Mouse (Mus musculus) stomach, embryonic 16.5 days (tissue): ENCODE measurements at regions not wholly inside any gene's neighbourhood (a gene's known extent, or its start where the extent isn't known, plus 50 kb on each side); places are given as distances from the start of the nearest gene placed in this dataset.

ENCODE experiments used
- ATAC-seq: fragments of 200-750 bp; cut with Nextera tagmentation; 2 replicates; pipeline ENCODE4 v1.8.0; 2017; ENCODE audit warnings: moderate number of reproducible peaks, moderate TSS enrichment; ENCODE audit not compliant: insufficient read depth, low FRiP score
- H3K27ac ChIP-seq: fragments of 300-500 bp; sonication (generic); 2 replicates; pipeline ENCODE4 v1.5.1; 2014; ENCODE audit warnings: low read length
- H3K27me3 ChIP-seq: fragments of 300-500 bp; sonication (generic); 2 replicates; pipeline ENCODE4 v1.6.1; 2014; ENCODE audit warnings: low read length, control low read depth, mixed read lengths; ENCODE audit not compliant: control insufficient read depth, insufficient read depth
- H3K36me3 ChIP-seq: fragments of 300-500 bp; sonication (generic); 2 replicates; pipeline ENCODE4 v1.6.1; 2014; ENCODE audit warnings: low read length; ENCODE audit not compliant: control insufficient read depth, insufficient read depth
- H3K4me1 ChIP-seq: fragments of 300-500 bp; sonication (generic); 2 replicates; pipeline ENCODE4 v1.6.1; 2014; ENCODE audit warnings: low read length, control low read depth, mixed read lengths; ENCODE audit not compliant: control insufficient read depth, insufficient read depth
- H3K4me2 ChIP-seq: fragments of 300-500 bp; sonication (generic); 2 replicates; pipeline ENCODE4 v1.6.1; 2014; ENCODE audit warnings: low read depth, low read length, mixed read lengths
- H3K4me3 ChIP-seq: fragments of 300-500 bp; sonication (generic); replicated peaks from 2 replicates; pipeline ENCODE4 v1.5.1; 2014; ENCODE audit warnings: mild to moderate bottlenecking, low read length
- H3K9ac ChIP-seq: fragments of 300-500 bp; sonication (generic); 2 replicates; pipeline ENCODE4 v1.6.1; 2014; ENCODE audit warnings: low read length
- H3K9me3 ChIP-seq: fragments of 300-500 bp; sonication (generic); replicated peaks from 2 replicates; pipeline ENCODE4 v1.6.1; 2016; ENCODE audit warnings: low read length, control low read depth; ENCODE audit not compliant: control insufficient read depth
- WGBS: fragments of 180-500 bp; shearing (Covaris S2); extraction: QIAGEN DNeasy Blood & Tissue Kit; methylation state at CpG from one replicate; pipeline ENCODE4 v1.1.7; 2014; 5-methylcytosine and 5-hydroxymethylcytosine counted together

GRCm38 (mm10) chr8:30532862-30533500 lies 2895.5 kb upstream of the 5930422O12Rik start:
- no peak for ATAC-seq
- no peak overlapping the region for H3K4me2 ChIP-seq
- 41% methylated on average over 3 of the region's 3 CpGs for WGBS

DNA sequence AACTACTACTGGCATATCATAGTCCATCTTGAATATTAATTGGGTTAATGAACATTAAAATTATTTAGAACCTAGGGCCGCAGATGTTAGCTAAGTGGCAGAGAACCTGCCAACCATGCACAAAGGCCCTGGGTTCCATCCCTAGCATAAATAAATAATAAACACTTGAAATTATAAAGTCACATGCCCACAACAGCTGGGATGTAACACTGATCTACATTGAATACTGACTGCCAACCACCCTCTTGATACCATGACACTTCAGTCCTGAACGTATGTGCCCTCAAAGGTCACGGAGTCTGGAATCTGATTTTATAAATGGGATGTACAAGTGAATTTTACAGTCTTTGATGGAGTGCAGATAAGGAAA lies 2895.0 kb upstream of the 5930422O12Rik start:
- 75% methylated on average over 3 of the region's 3 CpGs for WGBS
- Histone ChIP-seq H3K9ac (no peak overlapping the region), H3K36me3 (no peaks in the 10 kb centered on the region), H3K9me3 (no peaks in the 10 kb centered on the region), H3K4me2 (no peak overlapping the region), H3K4me3 (no peak overlapping the region), H3K4me1 (no peaks in the 10 kb centered on the region), H3K27me3 (no peaks in the 10 kb centered on the region), H3K27ac (no peak overlapping the region)
- no peak for ATAC-seq

More at GRCm38 (mm10) chr8:30532862-30533500, 2895.5 kb upstream of the 5930422O12Rik start:
- Histone ChIP-seq H3K36me3 (no peaks in the 10 kb centered on the region), H3K27me3 (no peaks in the 10 kb centered on the region), H3K4me1 (no peaks in the 10 kb centered on the region), H3K9ac (no peak overlapping the region), H3K4me3 (no peak overlapping the region), H3K9me3 (no peaks in the 10 kb centered on the region), H3K27ac (no peak overlapping the region)

DNA sequence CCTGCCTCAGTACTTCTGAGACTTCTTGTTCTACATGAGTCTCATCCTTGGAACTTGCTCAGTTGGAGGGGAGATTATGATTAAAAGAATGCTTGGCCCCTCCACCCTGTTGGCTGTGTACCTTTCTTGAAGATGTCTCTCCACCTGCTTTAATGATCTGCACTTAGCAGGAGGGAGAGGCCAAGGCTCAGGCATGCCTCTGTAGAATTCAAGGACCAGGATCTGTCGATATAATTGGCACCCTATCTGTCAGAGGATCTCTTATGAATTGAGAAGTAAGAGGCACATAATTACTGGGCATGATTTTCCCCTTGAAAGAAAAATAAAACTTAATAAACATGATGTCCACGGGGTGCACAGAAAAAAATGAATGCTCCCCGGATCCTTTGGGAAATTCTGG lies 2893.1 kb upstream of the 5930422O12Rik start:
- Histone ChIP-seq H3K9me3 (no peaks in the 10 kb centered on the region), H3K36me3 (no peaks in the 10 kb centered on the region), H3K4me2 (no peak overlapping the region), H3K4me3 (no peak overlapping the region), H3K27me3 (no peaks in the 10 kb centered on the region), H3K4me1 (no peaks in the 10 kb centered on the region), H3K9ac (no peak overlapping the region), H3K27ac (no peak overlapping the region)
- ATAC-seq, result no peak
- WGBS, result 67% methylated on average over 3 of the region's 3 CpGs

DNA sequence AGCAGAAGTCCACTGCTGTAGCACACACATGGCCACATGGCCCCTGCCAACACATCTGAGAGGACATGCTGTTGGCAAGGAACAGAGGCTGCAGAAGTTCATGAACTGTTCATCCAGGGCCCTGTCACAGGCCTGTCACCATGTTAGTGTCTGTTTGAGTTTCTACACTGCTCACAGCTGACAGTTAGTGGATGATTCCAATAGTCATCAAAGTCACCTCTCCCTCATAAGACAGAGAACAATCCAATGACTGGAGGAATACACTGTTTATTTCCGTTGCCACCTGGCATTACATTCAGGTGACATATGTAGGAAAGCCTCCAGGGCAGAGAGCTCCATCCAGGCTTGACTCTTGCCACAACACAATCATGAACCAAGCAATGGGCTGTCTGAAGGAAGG lies 2886.3 kb upstream of the 5930422O12Rik start:
- WGBS, result 72% methylated on average over 1 of the region's 1 CpGs
- no peaks in the 10 kb centered on the region for H3K9me3 ChIP-seq

DNA sequence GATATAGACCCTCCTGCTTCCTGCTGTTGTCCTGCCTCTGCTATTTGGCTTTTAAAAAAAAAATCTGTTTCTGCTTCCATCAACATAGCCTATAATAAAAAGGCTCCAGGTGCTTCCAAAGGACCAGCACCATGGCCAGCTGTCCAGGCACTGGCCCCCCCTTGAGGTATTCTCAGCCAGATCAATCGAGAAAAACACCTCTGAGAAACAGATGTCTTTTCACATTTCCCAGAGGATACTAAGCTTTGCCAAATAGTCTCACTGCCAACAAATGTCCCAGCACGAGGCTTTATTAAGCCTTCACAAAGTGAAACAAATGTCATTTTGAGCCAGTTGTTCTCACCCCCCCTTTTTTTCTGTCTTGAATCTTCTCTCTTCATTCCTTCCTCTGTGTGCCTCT lies 2880.7 kb upstream of the 5930422O12Rik start:
- Histone ChIP-seq H3K27me3 (no peaks in the 10 kb centered on the region), H3K9me3 (no peaks in the 10 kb centered on the region), H3K27ac (no peak overlapping the region), H3K9ac (no peak overlapping the region), H3K36me3 (no peaks in the 10 kb centered on the region), H3K4me1 (peaks cover 3% of the 10 kb centered on the region; the same call in 1 of the 2 replicates), H3K4me2 (no peak overlapping the region), H3K4me3 (no peak overlapping the region)
- no peak for ATAC-seq
- WGBS, result 25% methylated on average over 2 of the region's 2 CpGs

More for the DNA sequence above, 2886.3 kb upstream of the 5930422O12Rik start:
- no peak for ATAC-seq
- no peaks in the 10 kb centered on the region for H3K36me3 ChIP-seq
- H3K4me3 ChIP-seq, result no peak overlapping the region
- H3K27ac ChIP-seq, result no peak overlapping the region
- H3K9ac ChIP-seq, result no peak overlapping the region
- H3K4me1 ChIP-seq, result no peaks in the 10 kb centered on the region
- H3K27me3 ChIP-seq, result no peaks in the 10 kb centered on the region
- no peak overlapping the region for H3K4me2 ChIP-seq

DNA sequence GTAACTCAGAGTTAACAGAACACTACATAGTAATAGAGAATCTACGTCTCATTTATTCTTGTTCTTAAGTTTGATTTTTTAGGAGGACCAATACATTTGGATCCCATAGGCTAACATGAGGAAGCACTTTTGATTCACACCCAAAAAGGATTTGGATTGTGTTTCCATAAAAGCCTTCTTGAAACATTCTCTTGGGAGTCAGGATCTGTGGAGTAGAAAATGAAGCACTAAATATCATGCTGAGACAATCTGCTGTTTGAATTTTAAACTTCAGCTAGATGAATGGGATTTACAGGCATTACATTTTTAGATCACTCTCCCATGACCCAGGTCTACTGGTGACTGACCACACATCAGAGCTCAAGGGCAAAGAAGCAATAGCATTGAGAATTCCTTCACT lies 2877.5 kb upstream of the 5930422O12Rik start:
- 46% methylated on average over 1 of the region's 1 CpGs for WGBS
- Histone ChIP-seq H3K9me3 (no peaks in the 10 kb centered on the region), H3K27me3 (no peaks in the 10 kb centered on the region), H3K9ac (no peak overlapping the region), H3K27ac (no peak overlapping the region), H3K4me1 (peaks cover 3% of the 10 kb centered on the region; the same call in 1 of the 2 replicates), H3K4me3 (no peak overlapping the region), H3K36me3 (no peaks in the 10 kb centered on the region), H3K4me2 (no peak overlapping the region)
- no peak for ATAC-seq

GRCm38 (mm10) chr8:30557429-30557828 lies 2871.1 kb upstream of the 5930422O12Rik start:
- Histone ChIP-seq H3K27ac (no peak overlapping the region), H3K4me2 (no peak overlapping the region), H3K4me1 (no peaks in the 10 kb centered on the region), H3K36me3 (no peaks in the 10 kb centered on the region), H3K9me3 (no peaks in the 10 kb centered on the region), H3K9ac (no peak overlapping the region), H3K27me3 (no peaks in the 10 kb centered on the region), H3K4me3 (no peak overlapping the region)
- ATAC-seq, result no peak

- H3K9me3 ChIP-seq, result no peaks in the 10 kb centered on the region
- no peak overlapping the region for H3K27ac ChIP-seq
- no peaks in the 10 kb centered on the region for H3K27me3 ChIP-seq
- 87% methylated on average over 8 of the region's 8 CpGs for WGBS
- no peaks in the 10 kb centered on the region for H3K4me1 ChIP-seq
- H3K4me2 ChIP-seq, result no peak overlapping the region
- H3K4me3 ChIP-seq, result no peak overlapping the region
- no peak for ATAC-seq
- no peak overlapping the region for H3K9ac ChIP-seq
- no peaks in the 10 kb centered on the region for H3K36me3 ChIP-seq
Measured at GRCm38 (mm10) chr8:30561323-30562207, 2866.9 kb upstream of the 5930422O12Rik start.

DNA sequence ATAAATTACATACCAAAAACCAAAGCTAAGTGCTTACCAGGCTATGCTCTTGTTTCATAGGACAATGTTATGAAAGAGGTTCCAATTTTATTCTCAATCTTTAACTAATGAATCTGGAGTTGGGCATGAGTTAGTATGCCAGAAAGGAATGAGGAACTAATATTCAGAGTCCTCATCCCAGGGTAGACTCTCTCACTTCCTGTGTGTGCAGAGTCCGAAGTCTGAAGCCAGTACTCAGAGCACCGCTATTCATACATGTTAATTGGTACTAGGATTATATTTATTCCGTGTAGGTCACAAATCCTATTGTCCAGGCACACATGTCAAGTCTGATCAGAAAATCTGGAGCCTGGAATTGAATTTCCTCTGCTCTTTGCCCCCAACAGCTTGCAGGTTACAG lies 2858.7 kb upstream of the 5930422O12Rik start:
- Histone ChIP-seq H3K9me3 (no peaks in the 10 kb centered on the region), H3K27me3 (no peaks in the 10 kb centered on the region), H3K4me2 (no peak overlapping the region), H3K27ac (no peak overlapping the region), H3K9ac (no peak overlapping the region), H3K4me3 (no peak overlapping the region), H3K36me3 (no peaks in the 10 kb centered on the region), H3K4me1 (no peaks in the 10 kb centered on the region)
- 54% methylated on average over 3 of the region's 3 CpGs for WGBS
- no peak for ATAC-seq
